Mouse (Mus musculus) olfactory bulb, adult 2 months (tissue): ENCODE results near the gene Erich4. TPM values are rescaled to one million over a fixed set of nuclear protein-coding genes. Genes with fewer than 3 reads are reported as not detected.
A peak's percentile ranks its signal among the peaks of the same experiment; 100 is the strongest.

Source experiments
- H3K27ac ChIP-seq: fragments of 200-500 bp; 2 replicates; pipeline ENCODE4 v1.5.1; 2012; ENCODE audit warnings: low read depth, low read length; ENCODE audit not compliant: insufficient read depth
- H3K4me1 ChIP-seq: fragments of 200-500 bp; 2 replicates; pipeline ENCODE4 v1.6.1; 2012; ENCODE audit warnings: low read length; ENCODE audit not compliant: control insufficient read depth, insufficient read depth
- H3K4me3 ChIP-seq: fragments of 200-500 bp; 2 replicates; pipeline ENCODE4 v1.5.1; 2012; ENCODE audit warnings: mild to moderate bottlenecking, low read depth, low read length, moderate library complexity; ENCODE audit not compliant: insufficient read depth
- CTCF ChIP-seq: fragments of 200-500 bp; IDR thresholded peaks from 2 replicates; pipeline ENCODE4 v1.5.1; 2012; ENCODE audit warnings: low read depth, mild to moderate bottlenecking, low read length, moderate library complexity; ENCODE audit not compliant: insufficient read depth
- POLR2A ChIP-seq: fragments of 200-500 bp; IDR thresholded peaks from 2 replicates; pipeline ENCODE4 v1.6.1; 2012; ENCODE audit warnings: mild to moderate bottlenecking, low read depth, low read length, moderate library complexity; ENCODE audit not compliant: insufficient read depth
- WGBS: fragments of 180-500 bp; shearing (Covaris S2); methylation state at CpG from one replicate; pipeline ENCODE4 v1.1.7; 2018; 5-methylcytosine and 5-hydroxymethylcytosine counted together
- polyA plus RNA-seq: library from polyadenylated mRNA; stranded (reverse); fragments of >200 nt; gene quantifications from 2 replicates; pipeline ENCODE4 v1.2.4, GENCODE M21; 2012; ENCODE audit warnings: low replicate concordance; ENCODE audit not compliant: missing spikeins, insufficient read depth, insufficient read length

The Erich4 gene
- polyA plus RNA-seq, 1 experiment = not detected

GRCm38 (mm10) chr7:25626509-25627430 is 11.1 kb upstream of the Erich4 start, which contains the start of gene B3gnt8:
TSS of gene B3gnt8 (plus strand) at chr7:25626654.
- Histone ChIP-seq H3K4me3 (peak within 1 kb of the TSS; percentile 39), H3K4me1 (peaks cover 20% of the 10 kb centered on the region), H3K27ac (no peak within 1 kb of the TSS)
- TF ChIP-seq POLR2A (no peak), CTCF (no peak)
- WGBS = 24% methylated on average over 29 of the region's 29 CpGs

- H3K4me3 ChIP-seq = no peak overlapping the region
- H3K27ac ChIP-seq = no peak overlapping the region
- peaks cover 20% of the 10 kb centered on the region for H3K4me1 ChIP-seq
- TF ChIP-seq POLR2A (no peak), CTCF (no peak)
- WGBS = 82% methylated on average over 10 of the region's 10 CpGs
These were observed 10.0 kb upstream of the Erich4 start for GRCm38 (mm10) chr7:25625594-25626250.

GRCm38 (mm10) chr7:25624851-25625250 is 9.2 kb upstream of the Erich4 start:
- WGBS = 49% methylated on average over 5 of the region's 5 CpGs
- Histone ChIP-seq H3K4me1 (peaks cover 23% of the 10 kb centered on the region), H3K27ac (no peak overlapping the region), H3K4me3 (no peak overlapping the region)
- TF ChIP-seq POLR2A = no peak
- no peak for TF ChIP-seq CTCF

- TF ChIP-seq CTCF (no peak), POLR2A (no peak)
- Histone ChIP-seq H3K4me3 (no peak overlapping the region), H3K27ac (no peak overlapping the region), H3K4me1 (peaks cover 23% of the 10 kb centered on the region)
- 83% methylated on average over 11 of the region's 11 CpGs for WGBS
These were observed 8.2 kb upstream of the Erich4 start for GRCm38 (mm10) chr7:25623857-25624370.

GRCm38 (mm10) chr7:25620751-25621150 is 5.1 kb upstream of the Erich4 start:
- WGBS = 90% methylated on average over 11 of the region's 11 CpGs
- Histone ChIP-seq H3K4me1 (peaks cover 5% of the 10 kb centered on the region), H3K4me3 (no peak overlapping the region), H3K27ac (no peak overlapping the region)
- TF ChIP-seq CTCF (no peak), POLR2A (no peak)

- H3K4me3 ChIP-seq = no peak overlapping the region
- H3K27ac ChIP-seq = no peak overlapping the region
These were observed 4.4 kb upstream of the Erich4 start for GRCm38 (mm10) chr7:25620101-25620500.

GRCm38 (mm10) chr7:25619722-25619991 is 4.0 kb upstream of the Erich4 start:
- Histone ChIP-seq H3K4me1 (peaks cover 4% of the 10 kb centered on the region), H3K4me3 (peak overlapping the region; percentile 88), H3K27ac (peak overlapping the region; percentile 55; the same call in 1 of the 2 replicates)
- WGBS = 21% methylated on average over 5 of the region's 5 CpGs
- TF ChIP-seq CTCF (no peak), POLR2A (no peak)

More at GRCm38 (mm10) chr7:25620101-25620500, 4.4 kb upstream of the Erich4 start:
- peaks cover 5% of the 10 kb centered on the region for H3K4me1 ChIP-seq
- TF ChIP-seq CTCF (no peak), POLR2A (no peak)
- WGBS = 95% methylated on average over 5 of the region's 5 CpGs

- Histone ChIP-seq H3K27ac (peak within 1 kb of the TSS; percentile 55), H3K4me3 (peak within 1 kb of the TSS; percentile 88), H3K4me1 (peaks cover 3% of the 10 kb centered on the region; the same call in 1 of the 2 replicates)
- WGBS = under 1% methylated on average over 53 of the region's 53 CpGs
- TF ChIP-seq CTCF = no peak
- TF ChIP-seq POLR2A = peak; percentile 70
These were observed 3.4 kb upstream of the Erich4 start, which contains the start of gene Dmac2 for GRCm38 (mm10) chr7:25618865-25619721. TSS of gene Dmac2 (plus strand) at chr7:25619414.
